Mouse (Mus musculus): Measurements from ENCODE around the gene Rc3h2. TPM values are rescaled to one million over a fixed set of nuclear protein-coding genes. Genes with fewer than 3 reads are reported as not detected.

Rc3h2 gene
- polyA plus RNA-seq, 1 experiment from 2014 or later, result 12.1 TPM

Other genes with a start within 250 kb of the Rc3h2 start
- gene Olfr365, start 234.7 kb downstream of the Rc3h2 start, polyA plus RNA-seq (2015; fragmentation: Nextera tagmentation; extraction: Ambion mirVana), result not detected in 2 replicates
- not detected in 2 replicates for gene Olfr366, start 211.3 kb downstream of the Rc3h2 start, polyA plus RNA-seq (2015; fragmentation: Nextera tagmentation; extraction: Ambion mirVana)
- gene Olfr368, start 96.4 kb downstream of the Rc3h2 start, polyA plus RNA-seq (2015; fragmentation: Nextera tagmentation; extraction: Ambion mirVana), result not detected in 2 replicates
- gene Pdcl, start 63.6 kb downstream of the Rc3h2 start, polyA plus RNA-seq (2015; fragmentation: Nextera tagmentation; extraction: Ambion mirVana), result 31.8 and 36.8 TPM in 2 replicates
- 5.2 and 5.5 TPM in 2 replicates for gene Zbtb26, start 20.2 kb upstream of the Rc3h2 start, polyA plus RNA-seq (2015; fragmentation: Nextera tagmentation; extraction: Ambion mirVana)
- 4.9 and 6.1 TPM in 2 replicates for gene Zbtb6, start 20.3 kb upstream of the Rc3h2 start, polyA plus RNA-seq (2015; fragmentation: Nextera tagmentation; extraction: Ambion mirVana)
- gene Rabgap1, start 20.4 kb upstream of the Rc3h2 start, polyA plus RNA-seq (2015; fragmentation: Nextera tagmentation; extraction: Ambion mirVana), result 28.9 and 32.5 TPM in 2 replicates
- 0.92 and 1.8 TPM in 2 replicates for gene Gpr21, start 93.4 kb upstream of the Rc3h2 start, polyA plus RNA-seq (2015; fragmentation: Nextera tagmentation; extraction: Ambion mirVana)

Measured in intestine, embryonic 15.5 days (tissue).